ENCODE assay signal across 14 mouse cellular contexts in the genomic region with DNA sequence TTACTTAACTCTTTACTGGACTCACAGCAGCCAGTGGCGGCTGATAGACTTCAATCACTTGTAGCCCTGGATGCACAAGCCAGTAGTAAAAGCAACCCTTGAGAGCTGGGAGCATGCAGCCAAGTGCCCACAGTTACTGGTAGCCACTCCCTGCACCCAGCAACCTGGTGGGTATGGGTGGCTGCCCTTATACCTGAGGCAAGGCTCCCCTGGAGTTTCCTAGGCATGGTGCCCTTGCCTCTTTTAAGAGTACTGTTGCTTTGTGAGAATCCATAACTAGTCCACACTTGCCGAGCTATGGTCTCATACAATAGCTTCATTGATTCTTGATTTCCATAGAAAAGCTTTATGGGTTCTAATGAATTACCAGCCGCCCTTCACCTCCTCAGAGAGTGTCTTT.
DNase-seq lines count a peak whose midpoint lies in the region; ATAC-seq lines count a peak whose summit lies in the region.
"Had no signal": no experiment of that assay in that cellular context is flagged by ENCODE, and none has a peak within 500 bp of the region (broad histone marks: within the 10 kb centered on the region; RNA-seq: fewer than 3 reads in every experiment).

No protein-coding gene starts in this region.

- peak overlapping the region; percentile 41; the same call in 1 of the 2 replicates for H3K27ac ChIP-seq in heart, embryonic 11.5 days (ENCODE audit: low read depth, low read length)
- H3K27ac ChIP-seq in lung, embryonic 15.5 days: peak overlapping the region; percentile 68
- no peak overlapping the region for H3K27ac ChIP-seq in intestine, embryonic 15.5 days
- peak overlapping the region; percentile 14 for H3K27ac ChIP-seq in neural tube, embryonic 13.5 days (replicated peaks)
- H3K27ac ChIP-seq: liver, embryonic 12.5 days; midbrain, embryonic 13.5 days had no signal

- no peak overlapping the region for H3K9ac ChIP-seq in heart, embryonic 11.5 days (ENCODE audit: low read depth, low read length)
- H3K9ac ChIP-seq in lung, embryonic 15.5 days: peak overlapping the region; percentile 25; the same call in 1 of the 2 replicates
- H3K9ac ChIP-seq in intestine, embryonic 15.5 days: no peak overlapping the region
- H3K9ac ChIP-seq in neural tube, embryonic 13.5 days: peak overlapping the region; percentile 28; the same call in 1 of the 2 replicates
- H3K9ac ChIP-seq: forebrain, embryonic 12.5 days; liver, embryonic 12.5 days; midbrain, embryonic 13.5 days had no signal

- DNase-seq in heart, postnatal 4 days: no peak
- no peak for DNase-seq in lung, postnatal 10 days
- no peak for DNase-seq in thymus, postnatal 36 days
- DNase-seq: adrenal gland, postnatal 36 days; B cell, adult 2 months; cerebellum, postnatal 25 days had no signal

- no peak overlapping the region for H3K4me3 ChIP-seq in heart, embryonic 11.5 days (ENCODE audit: low read depth, low read length)
- peak overlapping the region; percentile 27 for H3K4me3 ChIP-seq in lung, embryonic 15.5 days
- H3K4me3 ChIP-seq in intestine, embryonic 15.5 days (replicated peaks): no peak overlapping the region
- H3K4me3 ChIP-seq in neural tube, embryonic 13.5 days: peak overlapping the region; percentile 10; the same call in 1 of the 2 replicates
- H3K4me3 ChIP-seq: forebrain, embryonic 12.5 days; liver, embryonic 12.5 days; midbrain, embryonic 13.5 days had no signal

- peaks cover 53% of the 10 kb centered on the region for H3K4me1 ChIP-seq in heart, embryonic 11.5 days (ENCODE audit: control insufficient read depth, insufficient read depth, low read length)
- H3K4me1 ChIP-seq in lung, embryonic 15.5 days: peaks cover 81% of the 10 kb centered on the region
- H3K4me1 ChIP-seq in intestine, embryonic 15.5 days (replicated peaks): peaks cover 26% of the 10 kb centered on the region
- H3K4me1 ChIP-seq in neural tube, embryonic 13.5 days (replicated peaks): peaks cover 53% of the 10 kb centered on the region

- peak overlapping the region; percentile 27 for H3K4me2 ChIP-seq in heart, embryonic 11.5 days
- peak overlapping the region; percentile 47 for H3K4me2 ChIP-seq in lung, embryonic 15.5 days
- H3K4me2 ChIP-seq in intestine, embryonic 15.5 days (replicated peaks): peak overlapping the region; percentile 32
- H3K4me2 ChIP-seq in neural tube, embryonic 13.5 days: peak overlapping the region; percentile 41
- H3K4me2 ChIP-seq: forebrain, embryonic 12.5 days; liver, embryonic 12.5 days; midbrain, embryonic 13.5 days had no signal

- H3K27me3 ChIP-seq in heart, embryonic 11.5 days (ENCODE audit: control insufficient read depth, insufficient read depth, low read length): no peaks in the 10 kb centered on the region
- H3K27me3 ChIP-seq in lung, embryonic 15.5 days: no peaks in the 10 kb centered on the region
- H3K27me3 ChIP-seq in intestine, embryonic 15.5 days (replicated peaks): no peaks in the 10 kb centered on the region
- H3K27me3 ChIP-seq in neural tube, embryonic 13.5 days: no peaks in the 10 kb centered on the region
- H3K27me3 ChIP-seq: liver, embryonic 12.5 days; midbrain, embryonic 13.5 days had no signal

- WGBS in heart, embryonic 11.5 days (ENCODE audit: insufficient replicate concordance): 79% methylated on average over 3 of the region's 3 CpGs
- 60% methylated on average over 3 of the region's 3 CpGs for WGBS in lung, embryonic 15.5 days
- WGBS in intestine, embryonic 15.5 days: 77% methylated on average over 3 of the region's 3 CpGs
- WGBS in neural tube, embryonic 13.5 days: 31% methylated on average over 3 of the region's 3 CpGs

- ATAC-seq in heart, embryonic 11.5 days (replicated peaks; ENCODE audit: insufficient number of reproducible peaks, low FRiP score, low TSS enrichment): no peak
- no peak for ATAC-seq in lung, embryonic 15.5 days (ENCODE audit: borderline replicate concordance, extremely low read depth, low FRiP score, low TSS enrichment)
- ATAC-seq in intestine, embryonic 15.5 days: no peak
- no peak for ATAC-seq in neural tube, embryonic 13.5 days (ENCODE audit: low read depth)
- no peak for ATAC-seq in activated CD4-positive, CD25-positive, alpha-beta regulatory T cell, adult 4 months
- ATAC-seq: liver, embryonic 12.5 days; midbrain, embryonic 13.5 days had no signal

- H3K36me3 ChIP-seq in heart, embryonic 11.5 days (ENCODE audit: control insufficient read depth, insufficient read depth, low read length): peaks cover 2% of the 10 kb centered on the region; the same call in 1 of the 2 replicates
- 0 out of 2 replicates have a peak, but pooled peaks cover 7% of the 10 kb centered on the region for H3K36me3 ChIP-seq in lung, embryonic 15.5 days
- peaks cover 5% of the 10 kb centered on the region; the same call in 1 of the 2 replicates for H3K36me3 ChIP-seq in intestine, embryonic 15.5 days
- no peaks in the 10 kb centered on the region for H3K36me3 ChIP-seq in neural tube, embryonic 13.5 days
- H3K36me3 ChIP-seq: forebrain, embryonic 12.5 days; midbrain, embryonic 13.5 days had no signal

- H3K9me3 ChIP-seq in heart, embryonic 11.5 days (replicated peaks; ENCODE audit: control insufficient read depth, low read length): no peaks in the 10 kb centered on the region
- no peaks in the 10 kb centered on the region for H3K9me3 ChIP-seq in lung, embryonic 15.5 days
- no peaks in the 10 kb centered on the region for H3K9me3 ChIP-seq in intestine, embryonic 15.5 days
- no peaks in the 10 kb centered on the region for H3K9me3 ChIP-seq in neural tube, embryonic 13.5 days
- H3K9me3 ChIP-seq: forebrain, embryonic 12.5 days; liver, embryonic 12.5 days; midbrain, embryonic 13.5 days had no signal

Comparison
In these comparisons a context has a peak if more than half of its experiments do, and no peak if none do; other contexts are left out.
1. H3K4me3 ChIP-seq: peak in lung, embryonic 15.5 days (single experiment) and neural tube, embryonic 13.5 days (single experiment); none in heart, embryonic 11.5 days (single experiment) and intestine, embryonic 15.5 days (single experiment).
2. H3K9ac ChIP-seq: peak in lung, embryonic 15.5 days (single experiment) and neural tube, embryonic 13.5 days (single experiment); none in heart, embryonic 11.5 days (single experiment) and intestine, embryonic 15.5 days (single experiment).
3. Peak in every context shown above with its lines, with median percentiles within 50 percentile points of each other: H3K4me2 ChIP-seq.